Mouse (Mus musculus) liver, postnatal 0 days (tissue): ENCODE measurements around the gene Prkch. TPM values are rescaled to one million over a fixed set of nuclear protein-coding genes. Genes with fewer than 3 reads are reported as not detected.

Experiments
- ATAC-seq: fragments of 200-750 bp; cut with Nextera tagmentation; 2 replicates; pipeline ENCODE4 v1.8.0; 2017; ENCODE audit warnings: mild to moderate bottlenecking, moderate library complexity
- DNase-seq: peaks from one replicate; pipeline ENCODE4 v3.0.0-alpha.2; 2016
- H3K27ac ChIP-seq: fragments of 300-500 bp; sonication (generic); 2 replicates; pipeline ENCODE4 v1.5.1; 2014; ENCODE audit warnings: antibody characterized with exemption, moderate library complexity, mild to moderate bottlenecking, low read depth
- H3K27me3 ChIP-seq: fragments of 300-500 bp; sonication (generic); 2 replicates; pipeline ENCODE4 v1.6.1; 2014; ENCODE audit warnings: low read length, control low read depth, mixed read lengths; ENCODE audit not compliant: insufficient read depth
- H3K36me3 ChIP-seq: fragments of 300-500 bp; sonication (generic); replicated peaks from 2 replicates; pipeline ENCODE4 v1.6.1; 2014; ENCODE audit warnings: mild to moderate bottlenecking, control low read depth, low read length, moderate library complexity, mixed read lengths; ENCODE audit not compliant: insufficient read depth
- H3K4me1 ChIP-seq: fragments of 300-500 bp; sonication (generic); 2 replicates; pipeline ENCODE4 v1.6.1; 2014; ENCODE audit warnings: antibody characterized with exemption, mild to moderate bottlenecking, control low read depth; ENCODE audit not compliant: insufficient read depth
- H3K4me2 ChIP-seq: fragments of 300-500 bp; sonication (generic); 2 replicates; pipeline ENCODE4 v1.6.1; 2014; ENCODE audit warnings: low read depth, mild to moderate bottlenecking, low read length, moderate library complexity, mixed read lengths
- H3K4me3 ChIP-seq: fragments of 300-500 bp; sonication (generic); 2 replicates; pipeline ENCODE4 v1.5.1; 2014; ENCODE audit warnings: low read depth, low read length
- H3K9ac ChIP-seq: fragments of 300-500 bp; sonication (generic); replicated peaks from 2 replicates; pipeline ENCODE4 v1.6.1; 2014; ENCODE audit warnings: mild to moderate bottlenecking, moderate library complexity
- H3K9me3 ChIP-seq: fragments of 300-500 bp; sonication (generic); 2 replicates; pipeline ENCODE4 v1.6.1; 2016; ENCODE audit warnings: mild to moderate bottlenecking, control low read depth, low read length, mixed read lengths
- CTCF ChIP-seq: sonication (generic); IDR thresholded peaks from 2 replicates; pipeline ENCODE4 v1.5.1; 2016; ENCODE audit warnings: antibody characterized with exemption, low read depth
- EP300 ChIP-seq: IDR thresholded peaks from 2 replicates; pipeline ENCODE4 v1.6.1; 2016; ENCODE audit warnings: antibody characterized with exemption, low read depth, mild to moderate bottlenecking
- WGBS: fragments of 180-500 bp; shearing (Covaris S2); extraction: QIAGEN DNeasy Blood & Tissue Kit; methylation state at CpG from one replicate; pipeline ENCODE4 v1.1.7; 2014; ENCODE audit not compliant: insufficient replicate concordance; 5-methylcytosine and 5-hydroxymethylcytosine counted together
- polyA plus RNA-seq: library from polyadenylated mRNA; unstranded; fragments of >200 nt; fragmentation: Nextera tagmentation; extraction: Ambion mirVana; gene quantifications from 2 replicates; pipeline ENCODE4 v1.2.1, GENCODE M21; 2015

The Prkch gene
- polyA plus RNA-seq, 1 experiment from 2014 or later, result 2.3 TPM

DNA sequence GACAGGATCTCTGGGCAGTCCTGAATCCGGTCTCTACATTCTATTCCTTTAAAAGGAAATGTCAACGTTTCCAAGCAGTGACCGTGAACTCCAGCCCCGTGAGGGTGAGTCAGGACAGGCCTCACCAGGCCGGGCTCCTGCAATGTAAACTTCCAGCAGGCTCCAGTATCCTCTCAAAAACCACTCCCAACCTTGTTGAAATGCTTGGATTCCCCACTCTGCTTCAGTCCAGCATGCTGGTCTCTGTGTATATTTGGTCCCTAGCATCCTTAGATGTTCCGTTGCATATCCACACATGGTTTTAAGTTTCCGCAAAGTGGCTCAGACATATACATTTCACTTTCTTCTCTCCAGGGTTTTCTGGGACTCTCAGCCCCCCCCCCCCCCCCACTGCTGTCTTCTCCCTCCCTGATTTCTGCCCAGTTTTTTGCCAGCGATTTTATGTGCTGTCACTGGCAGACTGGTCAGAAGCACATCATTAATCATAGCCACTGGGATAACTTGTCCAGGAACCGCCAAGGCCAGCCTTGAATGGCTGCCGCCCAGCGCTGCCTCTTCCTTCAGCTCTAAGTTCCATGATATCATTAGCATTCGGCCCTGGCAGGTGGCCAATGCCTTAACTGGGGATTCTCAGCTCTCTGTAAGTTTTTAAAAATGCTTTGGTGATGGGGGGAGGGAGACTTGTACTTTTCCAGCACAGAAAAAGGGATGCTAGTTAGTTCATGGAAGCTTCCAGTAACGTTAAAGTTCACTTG, 225.6 kb downstream of the Prkch start:
- DNase-seq (peak; percentile 38), ATAC-seq (no peak)
- Histone ChIP-seq H3K27me3 (no peaks in the 10 kb centered on the region), H3K4me1 (no peaks in the 10 kb centered on the region), H3K4me2 (no peak overlapping the region), H3K36me3 (no peaks in the 10 kb centered on the region), H3K9me3 (no peaks in the 10 kb centered on the region), H3K4me3 (no peak overlapping the region), H3K9ac (no peak overlapping the region), H3K27ac (no peak overlapping the region; the same call in 1 of the 2 replicates)
- TF ChIP-seq CTCF (no peak), EP300 (no peak)
- WGBS, result 61% methylated on average over 13 of the region's 13 CpGs

DNA sequence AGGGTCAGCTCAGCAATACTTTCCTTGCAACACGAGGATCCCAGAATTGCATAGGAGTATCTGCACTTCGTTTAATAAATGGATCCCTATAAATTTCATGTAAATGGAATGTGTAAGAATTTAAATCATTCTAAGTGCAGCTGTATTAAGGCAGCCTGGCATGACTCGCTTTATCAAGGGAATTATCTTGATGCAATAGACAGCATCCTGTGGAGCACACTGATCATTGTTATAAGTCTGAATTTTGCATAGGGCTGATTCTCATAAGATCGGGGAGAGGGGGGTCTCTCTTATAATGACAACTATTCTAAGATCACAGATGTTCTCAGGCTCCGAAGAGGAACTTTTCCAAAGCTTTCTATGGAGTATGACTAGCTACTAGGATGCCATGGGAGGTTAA, 226.3 kb downstream of the Prkch start:
- 66% methylated on average over 5 of the region's 5 CpGs for WGBS
- Histone ChIP-seq H3K4me3 (no peak overlapping the region), H3K4me2 (no peak overlapping the region), H3K27ac (peak overlapping the region; percentile 29; the same call in 1 of the 2 replicates), H3K4me1 (no peaks in the 10 kb centered on the region), H3K9me3 (no peaks in the 10 kb centered on the region), H3K27me3 (no peaks in the 10 kb centered on the region), H3K9ac (no peak overlapping the region), H3K36me3 (no peaks in the 10 kb centered on the region)
- ATAC-seq (no peak), DNase-seq (no peak)
- TF ChIP-seq EP300, result no peak

DNA sequence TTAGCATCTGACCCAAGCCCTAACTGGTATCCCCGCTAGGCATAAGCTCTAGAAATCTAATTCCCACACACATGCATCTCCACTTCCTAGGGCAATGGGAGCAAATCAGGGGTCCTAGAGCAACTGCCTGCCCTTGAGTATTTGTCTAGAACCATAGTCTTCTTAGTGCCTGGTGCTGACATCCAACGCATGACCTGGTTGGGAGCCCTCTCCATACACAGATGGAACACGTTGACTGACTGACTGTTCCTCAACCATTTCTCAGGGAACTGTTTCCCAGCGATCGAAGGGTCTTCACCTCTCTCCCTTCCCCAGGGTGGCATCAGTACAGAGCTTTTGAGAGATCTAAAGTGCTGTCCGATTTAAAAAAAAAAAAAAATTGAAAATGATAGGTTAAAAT, 227.6 kb downstream of the Prkch start:
- TF ChIP-seq CTCF (no peak), EP300 (no peak)
- no peaks in the 10 kb centered on the region for H3K9me3 ChIP-seq
- H3K27ac ChIP-seq, result no peak overlapping the region
- H3K36me3 ChIP-seq, result no peaks in the 10 kb centered on the region
- H3K4me3 ChIP-seq, result no peak overlapping the region
- H3K27me3 ChIP-seq, result no peaks in the 10 kb centered on the region
- 74% methylated on average over 6 of the region's 6 CpGs for WGBS
- no peaks in the 10 kb centered on the region for H3K4me1 ChIP-seq
- DNase-seq (no peak), ATAC-seq (no peak)
- H3K4me2 ChIP-seq, result no peak overlapping the region
- H3K9ac ChIP-seq, result no peak overlapping the region

DNA sequence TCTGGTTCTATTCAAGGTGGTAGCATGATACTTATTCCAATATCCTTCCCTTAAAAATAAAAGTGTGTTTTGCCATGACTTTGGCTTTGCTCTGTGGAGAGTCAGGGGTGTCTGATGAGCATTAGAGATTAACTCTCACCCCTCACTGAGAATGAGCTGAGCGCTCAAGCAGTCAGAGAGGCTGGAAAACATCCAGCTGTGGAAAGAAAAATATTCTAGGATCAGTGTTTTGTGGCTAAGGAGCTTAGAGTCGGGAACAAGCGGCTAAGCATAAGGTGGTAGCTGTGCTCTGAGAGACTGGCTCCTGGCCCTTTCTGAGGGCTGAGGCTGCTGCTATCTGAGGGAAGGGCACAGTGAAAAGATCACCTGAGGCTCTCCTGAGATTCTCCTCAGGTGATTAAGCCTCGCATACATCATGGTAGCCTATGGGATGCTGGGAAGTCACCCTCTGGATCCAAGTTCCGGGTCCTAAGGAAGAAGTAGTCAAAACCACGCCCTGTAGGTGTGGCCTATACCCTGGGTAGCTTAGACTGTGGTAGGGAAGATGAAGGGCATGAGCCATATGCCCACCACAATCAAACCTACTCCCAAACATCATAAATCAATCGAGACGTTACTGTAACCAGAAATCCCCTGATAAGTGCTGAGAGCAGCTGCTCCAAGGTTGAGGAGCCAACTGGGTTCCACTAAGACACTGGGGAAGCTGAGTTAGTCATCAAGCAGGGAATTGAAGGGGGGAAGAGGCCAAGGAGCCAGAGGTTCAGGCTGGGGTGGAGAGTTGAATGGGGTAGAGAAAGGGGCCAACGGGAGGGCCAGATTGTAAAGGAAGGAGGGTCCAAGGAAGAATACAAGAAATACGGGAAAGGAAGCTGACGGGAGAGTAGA, 228.7 kb downstream of the Prkch start:
- no peak overlapping the region for H3K4me2 ChIP-seq
- H3K4me1 ChIP-seq, result no peaks in the 10 kb centered on the region
- no peaks in the 10 kb centered on the region for H3K27me3 ChIP-seq
- no peak for DNase-seq
- no peak overlapping the region for H3K9ac ChIP-seq
- no peak for TF ChIP-seq CTCF
- no peak for TF ChIP-seq EP300
- 62% methylated on average over 11 of the region's 11 CpGs for WGBS
- no peak overlapping the region for H3K4me3 ChIP-seq
- peak overlapping the region; percentile 18; the same call in 1 of the 2 replicates for H3K27ac ChIP-seq
- ATAC-seq, result no peak
- H3K9me3 ChIP-seq, result no peaks in the 10 kb centered on the region
- H3K36me3 ChIP-seq, result no peaks in the 10 kb centered on the region

DNA sequence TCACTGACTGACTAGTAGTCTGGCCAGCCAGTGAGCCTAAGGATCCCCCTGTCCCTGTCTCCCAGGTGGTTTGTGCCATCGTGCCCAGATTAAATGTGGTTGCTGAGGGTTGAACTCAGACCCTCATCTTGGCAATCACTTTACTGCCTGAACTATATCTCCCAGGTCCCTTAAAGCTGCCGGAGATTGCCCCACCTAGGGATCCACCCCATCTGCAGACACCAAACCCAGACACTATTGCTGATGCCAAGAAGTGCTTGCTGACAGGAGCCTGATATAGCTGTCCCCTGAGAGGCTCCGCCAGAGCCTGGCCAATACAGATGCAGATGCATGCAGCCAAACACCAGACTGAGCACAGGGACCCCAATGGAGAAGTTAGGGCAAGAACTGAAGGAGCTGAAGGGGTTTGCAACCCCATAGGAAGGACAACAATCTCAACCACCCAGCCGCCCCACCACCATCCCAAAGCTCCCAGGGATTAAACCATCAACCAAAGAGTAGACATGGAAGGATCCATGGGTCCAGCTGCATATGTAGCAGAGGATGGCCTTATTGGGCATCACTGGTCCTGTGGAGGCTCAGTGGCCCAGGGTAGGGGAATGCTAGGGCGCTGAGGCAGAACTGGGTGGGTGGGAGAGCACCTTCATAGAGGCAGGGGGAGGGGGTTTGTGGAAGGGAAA, 229.6 kb downstream of the Prkch start:
- no peak overlapping the region for H3K27ac ChIP-seq
- no peak for DNase-seq
- no peaks in the 10 kb centered on the region for H3K4me1 ChIP-seq
- ATAC-seq, result no peak
- no peak overlapping the region for H3K4me3 ChIP-seq
- 84% methylated on average over 5 of the region's 5 CpGs for WGBS
- H3K36me3 ChIP-seq, result no peaks in the 10 kb centered on the region
- no peak overlapping the region for H3K4me2 ChIP-seq
- no peaks in the 10 kb centered on the region for H3K9me3 ChIP-seq
- TF ChIP-seq EP300 (no peak), CTCF (no peak)
- H3K9ac ChIP-seq, result no peak overlapping the region
- no peaks in the 10 kb centered on the region for H3K27me3 ChIP-seq

DNA sequence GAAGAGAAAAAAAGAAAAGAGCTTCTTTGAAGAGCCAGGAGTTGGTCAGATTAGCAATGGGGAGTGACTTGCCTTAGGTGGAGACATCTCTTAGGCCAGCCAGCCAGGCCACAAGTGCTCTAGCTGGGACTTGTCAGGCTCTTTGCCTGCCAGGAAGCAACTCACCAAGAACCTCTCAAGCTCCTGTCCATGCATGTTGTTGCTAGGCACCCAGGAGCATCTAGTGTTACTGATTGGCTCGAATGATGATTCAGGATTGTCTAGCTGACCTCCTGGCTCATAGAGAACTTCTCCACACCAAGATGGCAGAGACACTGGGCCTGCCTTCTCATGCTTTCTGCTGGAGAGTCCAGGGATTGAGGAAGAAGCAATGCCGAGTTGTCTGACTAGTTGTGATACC, 230.3 kb downstream of the Prkch start:
- DNase-seq, result no peak
- H3K4me1 ChIP-seq, result no peaks in the 10 kb centered on the region
- 82% methylated on average over 2 of the region's 2 CpGs for WGBS
- H3K9ac ChIP-seq, result no peak overlapping the region
- H3K4me3 ChIP-seq, result no peak overlapping the region
- no peaks in the 10 kb centered on the region for H3K9me3 ChIP-seq
- TF ChIP-seq EP300 (no peak), CTCF (no peak)
- no peak overlapping the region for H3K4me2 ChIP-seq
- no peaks in the 10 kb centered on the region for H3K36me3 ChIP-seq
- H3K27me3 ChIP-seq, result no peaks in the 10 kb centered on the region
- H3K27ac ChIP-seq, result no peak overlapping the region
- no peak for ATAC-seq
